Mouse (Mus musculus): ENCODE data around the gene Chmp5. TPM values are rescaled to one million over a fixed set of nuclear protein-coding genes. Genes with fewer than 3 reads are reported as not detected.

Gene Chmp5
- polyA plus RNA-seq, 1 experiment from 2014 or later = 41.8 TPM

DNA sequence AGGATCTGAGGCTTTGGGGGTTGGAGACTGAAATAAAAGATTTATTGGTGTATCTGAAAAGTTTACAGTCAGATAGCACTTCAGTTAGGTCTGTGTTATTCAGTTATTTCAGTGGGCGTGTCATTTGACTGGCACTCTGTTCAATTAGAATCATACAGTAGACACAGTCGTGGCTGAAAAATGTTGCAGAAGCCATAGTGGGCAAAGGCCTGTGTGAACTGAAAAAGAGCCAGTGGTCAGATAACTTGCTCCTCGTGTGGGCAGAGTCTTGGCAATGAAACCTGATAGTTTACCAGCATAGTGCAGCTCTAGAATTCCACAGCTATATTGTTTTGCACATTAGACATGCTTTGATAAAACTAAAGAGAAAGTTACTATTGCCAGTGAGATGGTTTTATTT is 34.3 kb downstream of the Chmp5 start:
- H3K9me3 ChIP-seq (replicated peaks; ENCODE audit: control insufficient read depth, low read length) = no peaks in the 10 kb centered on the region
- no peak overlapping the region for H3K27ac ChIP-seq (ENCODE audit: low read length)
- H3K36me3 ChIP-seq (ENCODE audit: control insufficient read depth, insufficient read depth) = peaks cover 35% of the 10 kb centered on the region
- no peaks in the 10 kb centered on the region for H3K4me1 ChIP-seq (ENCODE audit: control insufficient read depth, low read depth, low read length)
- WGBS (ENCODE audit: insufficient replicate concordance) = 54% methylated on average over 3 of the region's 3 CpGs
- H3K4me3 ChIP-seq (ENCODE audit: low read depth, low read length) = no peak overlapping the region
- no peak overlapping the region for H3K9ac ChIP-seq (ENCODE audit: low read depth, low read length)
- ATAC-seq (ENCODE audit: low read depth) = no peak
- H3K4me2 ChIP-seq (ENCODE audit: low read depth, low read length) = no peak overlapping the region
- H3K27me3 ChIP-seq (ENCODE audit: control insufficient read depth, insufficient read depth, low read depth, low read length) = no peaks in the 10 kb centered on the region

GRCm38 (mm10) chr4:40983686-40984085 is 35.5 kb downstream of the Chmp5 start:
- Histone ChIP-seq H3K27ac (ENCODE audit: low read length) (no peak overlapping the region), H3K36me3 (ENCODE audit: control insufficient read depth, insufficient read depth) (peaks cover 36% of the 10 kb centered on the region), H3K4me1 (ENCODE audit: control insufficient read depth, low read depth, low read length) (no peaks in the 10 kb centered on the region), H3K27me3 (ENCODE audit: control insufficient read depth, insufficient read depth, low read depth, low read length) (no peaks in the 10 kb centered on the region), H3K4me2 (ENCODE audit: low read depth, low read length) (no peak overlapping the region), H3K9me3 (replicated peaks; ENCODE audit: control insufficient read depth, low read length) (no peaks in the 10 kb centered on the region), H3K4me3 (ENCODE audit: low read depth, low read length) (no peak overlapping the region), H3K9ac (ENCODE audit: low read depth, low read length) (no peak overlapping the region)
- 56% methylated on average over 1 of the region's 1 CpGs for WGBS (ENCODE audit: insufficient replicate concordance)
- no peak for ATAC-seq (ENCODE audit: low read depth)

- no peak for ATAC-seq (ENCODE audit: low read depth)
- H3K36me3 ChIP-seq (ENCODE audit: control insufficient read depth, insufficient read depth) = peaks cover 64% of the 10 kb centered on the region
- no peak overlapping the region for H3K9ac ChIP-seq (ENCODE audit: low read depth, low read length)
- 80% methylated on average over 6 of the region's 6 CpGs for WGBS (ENCODE audit: insufficient replicate concordance)
- H3K27me3 ChIP-seq (ENCODE audit: control insufficient read depth, insufficient read depth, low read depth, low read length) = no peaks in the 10 kb centered on the region
- no peaks in the 10 kb centered on the region for H3K4me1 ChIP-seq (ENCODE audit: control insufficient read depth, low read depth, low read length)
- H3K9me3 ChIP-seq (replicated peaks; ENCODE audit: control insufficient read depth, low read length) = no peaks in the 10 kb centered on the region
- H3K4me3 ChIP-seq (ENCODE audit: low read depth, low read length) = no peak overlapping the region
- no peak overlapping the region for H3K27ac ChIP-seq (ENCODE audit: low read length)
- H3K4me2 ChIP-seq (ENCODE audit: low read depth, low read length) = no peak overlapping the region
Observed at GRCm38 (mm10) chr4:40989633-40990032, 41.4 kb downstream of the Chmp5 start.

- Histone ChIP-seq H3K4me3 (ENCODE audit: low read depth, low read length) (no peak overlapping the region), H3K4me1 (ENCODE audit: control insufficient read depth, low read depth, low read length) (peaks cover 27% of the 10 kb centered on the region), H3K27ac (ENCODE audit: low read length) (no peak overlapping the region), H3K9ac (ENCODE audit: low read depth, low read length) (no peak overlapping the region), H3K4me2 (ENCODE audit: low read depth, low read length) (no peak overlapping the region), H3K36me3 (ENCODE audit: control insufficient read depth, insufficient read depth) (peaks cover 67% of the 10 kb centered on the region), H3K9me3 (replicated peaks; ENCODE audit: control insufficient read depth, low read length) (no peaks in the 10 kb centered on the region), H3K27me3 (ENCODE audit: control insufficient read depth, insufficient read depth, low read depth, low read length) (no peaks in the 10 kb centered on the region)
- WGBS (ENCODE audit: insufficient replicate concordance) = 59% methylated on average over 6 of the region's 6 CpGs
- peak; percentile 56 for ATAC-seq (ENCODE audit: low read depth)
Observed at GRCm38 (mm10) chr4:40996302-40996701, 48.1 kb downstream of the Chmp5 start.

- no peaks in the 10 kb centered on the region for H3K27me3 ChIP-seq (ENCODE audit: control insufficient read depth, insufficient read depth, low read depth, low read length)
- peaks cover 70% of the 10 kb centered on the region for H3K36me3 ChIP-seq (ENCODE audit: control insufficient read depth, insufficient read depth)
- 38% methylated on average over 4 of the region's 4 CpGs for WGBS (ENCODE audit: insufficient replicate concordance)
- peak; percentile 81 for ATAC-seq (ENCODE audit: low read depth)
- no peaks in the 10 kb centered on the region for H3K9me3 ChIP-seq (replicated peaks; ENCODE audit: control insufficient read depth, low read length)
- H3K27ac ChIP-seq (ENCODE audit: low read length) = peak overlapping the region; percentile 44
- H3K9ac ChIP-seq (ENCODE audit: low read depth, low read length) = no peak overlapping the region
- H3K4me2 ChIP-seq (ENCODE audit: low read depth, low read length) = peak overlapping the region; percentile 4; the same call in 1 of the 2 replicates
- no peak overlapping the region for H3K4me3 ChIP-seq (ENCODE audit: low read depth, low read length)
- peaks cover 27% of the 10 kb centered on the region for H3K4me1 ChIP-seq (ENCODE audit: control insufficient read depth, low read depth, low read length)
Observed at GRCm38 (mm10) chr4:40997916-40998315, 49.7 kb downstream of the Chmp5 start.

DNA sequence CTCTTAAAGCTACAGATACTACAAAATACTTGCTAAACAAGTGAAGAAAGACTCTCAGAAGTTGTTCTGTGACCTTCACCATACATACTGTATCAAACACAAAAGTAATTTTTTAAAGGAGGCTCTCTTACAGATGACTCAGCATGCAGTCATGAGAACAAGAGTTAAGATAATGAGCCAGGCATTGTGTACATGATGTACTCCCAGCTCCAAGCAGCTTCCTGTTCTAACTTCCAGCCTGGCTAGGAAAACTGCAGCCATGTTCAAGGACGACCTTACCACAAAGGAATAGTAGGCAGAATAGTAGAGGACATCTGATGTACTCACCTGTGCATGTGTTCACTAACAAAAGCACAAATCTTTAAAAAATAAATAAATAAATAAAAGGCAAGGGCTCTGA is 52.1 kb downstream of the Chmp5 start:
- Histone ChIP-seq H3K9ac (ENCODE audit: low read depth, low read length) (no peak overlapping the region), H3K27me3 (ENCODE audit: control insufficient read depth, insufficient read depth, low read depth, low read length) (no peaks in the 10 kb centered on the region), H3K9me3 (replicated peaks; ENCODE audit: control insufficient read depth, low read length) (no peaks in the 10 kb centered on the region), H3K4me2 (ENCODE audit: low read depth, low read length) (no peak overlapping the region), H3K27ac (ENCODE audit: low read length) (no peak overlapping the region), H3K4me1 (ENCODE audit: control insufficient read depth, low read depth, low read length) (peaks cover 25% of the 10 kb centered on the region), H3K36me3 (ENCODE audit: control insufficient read depth, insufficient read depth) (peaks cover 74% of the 10 kb centered on the region), H3K4me3 (ENCODE audit: low read depth, low read length) (no peak overlapping the region)
- no peak for ATAC-seq (ENCODE audit: low read depth)
- 45% methylated on average over 1 of the region's 1 CpGs for WGBS (ENCODE audit: insufficient replicate concordance)

- 83% methylated on average over 9 of the region's 9 CpGs for WGBS (ENCODE audit: insufficient replicate concordance)
- H3K9me3 ChIP-seq (replicated peaks; ENCODE audit: control insufficient read depth, low read length) = no peaks in the 10 kb centered on the region
- no peak overlapping the region for H3K4me2 ChIP-seq (ENCODE audit: low read depth, low read length)
- peaks cover 72% of the 10 kb centered on the region for H3K36me3 ChIP-seq (ENCODE audit: control insufficient read depth, insufficient read depth)
- no peak overlapping the region for H3K4me3 ChIP-seq (ENCODE audit: low read depth, low read length)
- no peaks in the 10 kb centered on the region for H3K27me3 ChIP-seq (ENCODE audit: control insufficient read depth, insufficient read depth, low read depth, low read length)
- H3K27ac ChIP-seq (ENCODE audit: low read length) = no peak overlapping the region
- no peak overlapping the region for H3K9ac ChIP-seq (ENCODE audit: low read depth, low read length)
- ATAC-seq (ENCODE audit: low read depth) = no peak
- H3K4me1 ChIP-seq (ENCODE audit: control insufficient read depth, low read depth, low read length) = peaks cover 21% of the 10 kb centered on the region
Observed at GRCm38 (mm10) chr4:41000842-41001639, 52.8 kb downstream of the Chmp5 start.

DNA sequence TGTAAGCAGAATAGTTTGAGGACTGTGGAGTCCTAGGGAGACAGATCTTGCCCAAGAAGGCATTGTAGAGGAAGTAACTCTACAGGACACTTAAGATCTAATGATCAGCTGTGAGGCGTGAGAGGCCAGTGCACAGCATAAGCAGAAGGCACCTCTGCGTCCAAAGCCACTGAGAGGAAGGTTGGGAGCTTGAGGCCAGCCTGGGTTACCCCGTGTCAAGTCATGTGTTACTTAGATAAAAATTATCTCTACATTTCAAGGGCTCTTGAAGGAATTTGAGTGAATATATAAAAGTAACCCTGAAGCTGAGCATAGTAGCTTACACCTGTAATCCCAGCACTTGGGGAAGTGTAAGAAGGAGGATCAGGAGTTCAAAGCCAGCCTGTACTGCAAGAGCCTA is 65.1 kb downstream of the Chmp5 start:
- H3K4me2 ChIP-seq (ENCODE audit: low read depth, low read length) = 0 out of 2 replicates have a peak overlapping the region, but pooled peaks have one; percentile 8
- no peak overlapping the region for H3K4me3 ChIP-seq (ENCODE audit: low read depth, low read length)
- H3K36me3 ChIP-seq (ENCODE audit: control insufficient read depth, insufficient read depth) = peaks cover 42% of the 10 kb centered on the region
- H3K4me1 ChIP-seq (ENCODE audit: control insufficient read depth, low read depth, low read length) = peaks cover 11% of the 10 kb centered on the region
- H3K9me3 ChIP-seq (replicated peaks; ENCODE audit: control insufficient read depth, low read length) = no peaks in the 10 kb centered on the region
- ATAC-seq (ENCODE audit: low read depth) = peak; percentile 82
- no peaks in the 10 kb centered on the region for H3K27me3 ChIP-seq (ENCODE audit: control insufficient read depth, insufficient read depth, low read depth, low read length)
- H3K27ac ChIP-seq (ENCODE audit: low read length) = no peak overlapping the region
- WGBS (ENCODE audit: insufficient replicate concordance) = 31% methylated on average over 3 of the region's 3 CpGs
- H3K9ac ChIP-seq (ENCODE audit: low read depth, low read length) = no peak overlapping the region
